Mouse (Mus musculus) heart, postnatal 10 days (tissue): ENCODE data around the gene Cdh13. TPM values are rescaled to one million over a fixed set of nuclear protein-coding genes. Genes with fewer than 3 reads are reported as not detected.
"Not testable (repeated sequence)": the region's sequence is repeated elsewhere in the genome, so short reads cannot be mapped to it uniquely, and the experiment has no call there.

Experiments used
- DNase-seq, 2 experiments: peaks; one replicate each; pipeline ENCODE4 v3.0.0; 2021
- intact Hi-C: fragments of 180-260 bp; cut with DNase I; formaldehyde crosslinking; loops from one replicate; pipeline ENCODE4 v1.15.1; 2025
- total RNA-seq, 2 experiments: library from RNA; stranded (reverse); gene quantifications; 2 replicates each; pipeline ENCODE4 v1.2.3; 2021

Cdh13 gene
- total RNA-seq, 2 experiments from 2014 or later = 217 to 231 TPM

DNA sequence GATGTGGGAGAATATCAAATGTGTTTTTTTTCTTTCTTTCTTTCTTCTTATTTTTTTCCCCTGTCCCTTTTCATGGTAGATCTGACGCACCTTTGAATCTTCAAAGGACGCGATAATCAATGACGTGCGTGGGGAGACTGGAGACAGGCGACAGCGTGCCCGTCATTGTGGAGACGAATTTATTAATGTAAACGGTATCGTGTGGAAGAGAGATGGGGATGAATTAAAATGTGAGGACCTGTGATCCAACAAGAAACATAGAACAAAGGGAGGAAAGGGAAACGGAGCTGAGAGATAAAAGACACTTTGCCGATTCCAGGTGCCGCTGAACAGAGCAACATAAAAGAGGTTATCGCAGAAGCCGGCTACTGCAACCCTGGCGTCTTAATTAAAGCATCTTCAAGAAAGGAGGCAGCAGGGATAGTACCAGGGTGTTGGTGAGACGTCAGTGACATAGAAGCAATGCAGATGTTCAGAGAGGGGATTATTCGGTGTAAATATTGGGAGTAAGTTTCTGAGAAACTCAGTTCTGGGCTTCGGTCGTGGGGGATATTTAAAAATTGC lies 464.6 kb downstream of the Cdh13 start:
- intact Hi-C loops = no loop called here
- no peak for DNase-seq

DNA sequence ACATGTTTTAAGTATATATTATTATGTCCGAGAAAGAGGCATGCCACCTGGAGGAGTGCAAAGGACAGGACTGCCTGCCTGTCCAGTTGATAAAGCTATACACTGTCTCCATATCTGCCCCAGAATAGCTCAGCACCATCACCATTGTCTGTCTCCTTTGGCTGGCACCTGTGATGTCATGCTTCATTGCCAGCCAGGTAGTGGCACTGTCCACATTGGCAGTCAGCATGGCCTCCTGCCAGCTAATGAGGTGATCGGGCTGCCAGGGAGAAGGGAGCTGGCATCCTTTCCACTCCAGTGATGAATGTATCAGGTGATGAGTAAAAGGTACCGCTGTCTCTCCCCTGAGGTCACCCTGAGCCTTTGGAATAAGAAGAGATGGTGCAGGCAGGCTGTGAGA lies 465.7 kb downstream of the Cdh13 start:
- DNase-seq = peak in 1 of 2 experiments; percentile 6
- intact Hi-C loops = no loop called here

GRCm38 (mm10) chr8:118749786-118750185 lies 466.3 kb downstream of the Cdh13 start:
- DNase-seq = no peak
- intact Hi-C loops = no loop called here

- intact Hi-C loops = no loop called here
- DNase-seq = no peak
These were observed 470.2 kb downstream of the Cdh13 start for GRCm38 (mm10) chr8:118753710-118754109.

DNA sequence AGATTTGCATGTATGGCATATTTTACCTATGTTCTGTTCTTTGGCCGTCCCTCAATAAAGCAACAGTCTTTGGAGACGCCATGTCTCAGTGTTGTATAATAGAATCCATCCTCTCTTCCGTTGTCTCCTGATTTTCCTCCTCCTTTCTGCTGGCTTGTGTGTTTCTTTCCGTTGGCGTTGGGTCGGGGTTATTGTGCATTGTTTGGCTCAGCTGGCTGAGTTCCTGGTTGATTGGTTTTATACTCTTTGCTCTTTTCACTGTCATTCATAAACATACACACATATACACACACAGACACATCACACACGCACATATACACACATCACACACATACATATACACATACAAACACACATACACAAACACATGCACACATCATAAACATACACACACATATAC lies 470.6 kb downstream of the Cdh13 start:
- intact Hi-C loops = no loop called here

DNA sequence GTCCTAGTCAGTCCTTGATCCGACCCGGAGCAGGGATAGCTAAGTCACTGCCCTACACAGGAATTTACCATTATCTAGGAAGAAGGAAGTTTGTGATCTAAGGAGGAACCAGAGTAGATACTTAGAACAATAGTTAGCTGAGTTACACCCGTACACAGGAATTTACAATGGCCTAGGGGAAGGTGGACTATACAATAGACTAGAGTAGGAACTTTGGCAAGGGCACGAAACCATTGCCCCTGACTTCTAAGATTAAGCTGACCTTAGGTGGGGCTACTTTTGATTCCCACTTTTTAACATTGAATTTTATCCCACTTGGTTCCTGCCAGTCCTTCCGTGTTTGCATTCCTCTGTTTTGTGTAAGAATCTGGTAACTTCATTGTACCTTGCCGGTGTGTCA lies 494.0 kb downstream of the Cdh13 start:
- intact Hi-C loops, DNase-seq: not testable (repeated sequence)

More for the DNA sequence above, 470.6 kb downstream of the Cdh13 start:
- no peak for DNase-seq

- no peak for DNase-seq
- intact Hi-C loops = no loop called here
These were observed 494.8 kb downstream of the Cdh13 start for GRCm38 (mm10) chr8:118778374-118778773.

DNA sequence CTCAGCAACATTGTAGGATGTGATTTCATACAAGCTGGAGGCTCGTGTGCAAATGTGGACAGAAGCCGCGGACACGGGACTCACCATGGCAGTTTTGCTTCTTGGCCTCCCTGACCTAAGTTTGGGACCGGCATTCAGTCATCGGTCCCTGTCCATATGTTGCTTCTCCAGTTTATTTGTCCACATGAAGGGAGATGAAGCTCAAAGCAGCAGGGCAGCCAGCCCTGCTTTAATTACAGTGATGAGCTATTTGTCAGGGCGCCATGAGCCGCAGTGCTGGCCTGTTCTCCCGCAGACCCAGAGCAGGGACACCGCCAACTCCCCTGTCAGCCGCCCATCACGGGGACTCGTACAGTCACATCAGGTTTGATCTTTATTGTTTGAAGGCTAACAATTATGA lies 502.1 kb downstream of the Cdh13 start:
- intact Hi-C loops = no loop called here
- DNase-seq = no peak

DNA sequence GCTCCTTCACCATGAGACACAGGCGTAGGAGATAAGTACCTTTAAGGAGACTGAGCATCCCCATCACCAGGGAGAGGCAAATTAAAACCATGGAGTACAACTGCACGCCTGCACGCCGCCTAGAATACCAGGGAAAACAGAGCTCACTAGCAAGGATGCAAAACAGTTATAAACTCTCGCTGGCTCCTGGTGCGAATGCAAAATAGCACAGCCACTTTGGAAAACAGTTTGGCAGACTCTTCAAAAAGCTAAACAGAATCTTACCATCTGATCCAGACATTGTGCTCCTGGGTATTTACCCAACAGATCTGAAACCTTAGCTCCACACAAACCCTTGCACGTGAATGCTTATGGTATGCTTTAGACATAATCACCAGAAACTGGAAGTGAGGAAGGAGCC lies 506.1 kb downstream of the Cdh13 start:
- DNase-seq = no peak
- intact Hi-C loops = no loop called here

DNA sequence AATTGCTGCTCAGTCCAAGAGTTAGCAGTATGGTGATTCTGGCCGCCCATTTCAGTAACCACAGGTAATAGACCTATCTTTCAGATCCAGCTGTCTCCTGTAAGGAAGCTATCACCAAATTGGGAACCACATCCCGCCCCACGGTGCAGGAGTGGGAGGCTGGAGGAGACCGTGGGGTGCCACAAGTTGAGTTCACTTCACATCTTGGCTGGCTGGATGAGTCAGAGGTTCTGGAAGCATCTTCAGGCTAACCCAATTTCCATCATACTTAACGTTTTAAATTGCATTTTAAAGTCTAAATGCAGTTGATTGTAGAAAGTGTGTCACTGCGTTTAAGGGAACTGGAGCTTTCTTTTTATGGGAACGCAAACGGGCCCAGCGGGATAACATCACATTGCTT lies 511.4 kb downstream of the Cdh13 start:
- no peak for DNase-seq
- intact Hi-C loops = no loop called here

GRCm38 (mm10) chr8:118796491-118796890 lies 513.0 kb downstream of the Cdh13 start:
- intact Hi-C loops = no loop called here
- no peak for DNase-seq

DNA sequence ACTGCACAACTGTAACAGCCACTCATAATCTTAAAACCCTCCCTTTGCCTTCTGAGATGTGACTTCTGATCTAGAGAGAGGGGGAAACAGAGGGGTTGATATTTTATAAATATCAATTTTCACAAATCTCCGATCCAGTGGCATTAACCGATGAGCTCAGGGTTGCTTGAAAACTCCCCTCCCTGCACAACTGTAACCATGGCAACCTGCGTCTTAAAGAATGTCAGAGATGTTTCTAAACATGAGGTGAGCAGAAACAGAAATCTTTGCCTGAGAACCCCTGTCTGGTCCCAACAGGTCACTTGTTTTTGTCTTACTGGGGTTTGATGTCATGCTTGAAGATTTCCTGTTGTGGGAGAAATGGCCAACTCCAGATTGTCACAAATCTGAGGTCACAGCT lies 513.6 kb downstream of the Cdh13 start:
- intact Hi-C loops = no loop called here
- no peak for DNase-seq

DNA sequence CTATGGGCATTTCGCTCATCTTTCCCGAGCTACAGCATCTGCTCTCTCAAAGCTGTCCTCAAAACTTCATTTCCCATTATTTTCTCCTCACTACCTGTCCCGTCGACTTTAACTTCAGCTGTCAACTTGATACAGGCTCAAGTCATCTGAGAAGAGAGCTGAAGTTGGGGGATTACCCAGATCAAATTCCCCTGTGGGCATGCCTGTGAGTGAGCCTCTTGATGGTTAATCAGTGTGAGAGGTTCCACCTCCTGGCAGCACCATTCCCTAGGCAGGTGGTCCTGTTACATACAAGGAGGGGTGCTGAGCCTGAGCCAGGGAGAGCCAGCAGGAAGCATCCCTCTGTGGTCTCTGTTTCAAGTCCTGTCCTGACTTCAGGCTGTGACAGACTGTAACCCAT lies 519.6 kb downstream of the Cdh13 start:
- DNase-seq = no peak
- intact Hi-C loops = no loop called here

GRCm38 (mm10) chr8:118809660-118810059 lies 526.1 kb downstream of the Cdh13 start:
- intact Hi-C loops = no loop called here

DNA sequence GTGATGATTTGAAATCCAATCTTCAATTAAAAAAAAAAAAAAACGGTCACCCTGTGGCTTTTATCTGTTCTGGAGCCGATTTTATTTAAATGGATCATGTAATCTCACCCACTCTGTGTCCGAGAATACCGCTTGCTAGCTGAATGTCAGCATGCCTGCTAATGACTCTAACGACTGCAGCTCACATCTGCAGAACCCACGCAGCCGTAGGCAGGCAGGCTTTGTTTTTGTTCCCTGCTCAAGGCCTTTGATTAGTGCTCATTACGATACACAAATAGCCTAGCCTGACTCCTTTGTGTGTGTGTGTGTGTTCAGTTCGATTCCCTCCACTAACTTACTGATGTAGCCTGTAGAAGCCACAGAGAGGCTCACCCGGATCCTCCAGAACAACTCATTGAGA lies 531.5 kb downstream of the Cdh13 start:
- no peak for DNase-seq
- intact Hi-C loops = no loop called here

More at GRCm38 (mm10) chr8:118809660-118810059, 526.1 kb downstream of the Cdh13 start:
- DNase-seq = no peak

DNA sequence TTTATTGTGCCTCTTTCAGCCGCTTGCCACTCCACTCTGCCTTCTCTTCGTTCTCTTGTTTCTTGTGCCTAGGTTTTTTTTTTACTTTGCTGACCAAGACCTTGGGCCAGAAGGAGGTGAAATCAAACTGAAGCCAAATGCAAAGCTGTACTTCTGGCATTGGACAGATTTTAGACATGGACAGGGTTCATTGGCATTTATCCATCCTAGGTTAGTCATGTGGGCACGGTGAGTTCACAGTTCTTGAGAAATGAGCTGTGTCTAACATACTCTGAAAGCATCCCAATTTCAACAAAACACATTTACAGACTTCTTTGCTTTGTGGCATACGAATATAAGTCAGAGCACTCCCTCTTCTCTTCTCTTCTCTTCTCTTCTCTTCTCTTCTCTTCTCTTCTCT lies 543.2 kb downstream of the Cdh13 start:
- intact Hi-C loops = no loop called here
- no peak for DNase-seq

DNA sequence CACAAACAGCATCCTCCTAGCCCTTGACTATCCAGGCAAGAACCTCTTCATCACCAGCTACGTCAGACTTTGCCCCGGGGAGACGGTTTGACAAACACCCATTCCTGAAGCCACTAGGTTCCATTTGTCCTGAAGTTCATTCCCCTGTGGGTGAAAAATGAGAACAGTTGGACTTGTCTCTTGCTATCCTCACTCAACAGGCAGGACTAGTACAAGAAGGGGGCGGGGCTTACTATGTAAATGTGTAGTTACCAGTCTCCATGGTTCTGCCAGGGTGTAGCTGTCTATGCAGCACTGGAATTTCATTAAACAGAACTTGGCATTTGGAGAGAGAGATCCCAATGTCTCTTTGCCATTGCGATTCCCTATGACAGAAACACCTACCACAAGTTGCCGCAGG lies 544.2 kb downstream of the Cdh13 start:
- intact Hi-C loops = no loop called here
- no peak for DNase-seq

DNA sequence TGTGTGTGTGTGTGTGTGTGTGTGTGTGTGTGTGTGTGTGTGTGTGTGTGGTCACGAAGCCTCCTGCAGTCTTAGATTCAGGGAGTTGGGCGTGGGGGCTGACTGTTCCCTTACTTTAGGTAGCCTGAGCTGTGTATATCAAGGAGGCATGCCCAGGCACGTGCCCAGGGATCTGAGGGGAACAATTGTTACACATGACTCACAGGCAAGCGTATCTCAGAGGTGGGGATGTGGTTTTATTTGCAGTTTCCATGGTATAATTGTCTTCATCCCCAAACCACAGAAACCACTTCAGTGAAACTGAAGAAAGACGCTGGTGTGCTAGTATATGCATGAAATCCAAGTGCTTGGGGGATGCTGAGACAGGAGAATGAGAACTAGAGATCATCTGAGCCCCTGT lies 546.8 kb downstream of the Cdh13 start:
- intact Hi-C loops = no loop called here

GRCm38 (mm10) chr8:118831026-118831425 lies 547.5 kb downstream of the Cdh13 start:
- intact Hi-C loops = no loop called here
- no peak for DNase-seq

More for the DNA sequence above, 546.8 kb downstream of the Cdh13 start:
- DNase-seq = no peak

DNA sequence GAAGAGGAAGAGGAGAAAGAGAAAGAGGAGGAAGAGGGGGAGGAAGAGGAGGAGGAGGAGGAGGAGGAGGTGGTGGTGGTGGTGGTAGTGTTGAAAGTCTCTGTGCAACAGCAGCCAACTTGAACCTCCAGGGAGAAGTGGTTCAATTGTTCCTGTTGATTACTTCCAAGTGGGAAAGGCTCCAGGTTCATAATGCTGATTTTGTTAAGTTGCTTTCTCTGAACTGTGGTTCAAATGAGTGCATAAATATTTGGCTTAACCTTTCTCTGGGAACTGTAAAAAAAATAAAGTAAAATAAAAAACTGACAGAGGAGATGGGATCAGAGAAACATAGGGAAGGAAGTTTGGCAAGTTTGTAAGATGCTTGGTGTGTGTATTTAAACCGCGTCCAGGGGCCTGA lies 555.3 kb downstream of the Cdh13 start:
- DNase-seq = no peak
- intact Hi-C loops = no loop called here

DNA sequence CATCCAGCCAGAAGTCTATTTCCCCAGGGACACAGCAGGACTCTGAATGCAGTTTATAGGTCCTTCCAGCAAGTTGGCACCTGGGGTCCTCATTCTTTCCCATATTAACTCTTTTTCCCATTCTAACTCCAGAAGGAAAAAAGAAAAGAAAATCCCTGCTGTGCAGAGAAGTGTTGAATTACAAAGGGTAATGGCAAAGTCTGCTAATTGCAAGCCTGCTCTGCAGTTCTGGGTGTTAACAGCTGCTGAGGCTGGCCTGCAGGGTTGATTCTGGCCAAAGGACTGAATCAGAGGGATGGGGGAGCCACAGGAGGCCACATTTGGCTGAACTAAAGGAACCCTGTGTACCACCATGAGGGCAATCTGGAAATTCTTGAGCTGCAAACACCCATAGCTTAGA lies 562.2 kb downstream of the Cdh13 start:
- no peak for DNase-seq
- intact Hi-C loops = no loop called here

DNA sequence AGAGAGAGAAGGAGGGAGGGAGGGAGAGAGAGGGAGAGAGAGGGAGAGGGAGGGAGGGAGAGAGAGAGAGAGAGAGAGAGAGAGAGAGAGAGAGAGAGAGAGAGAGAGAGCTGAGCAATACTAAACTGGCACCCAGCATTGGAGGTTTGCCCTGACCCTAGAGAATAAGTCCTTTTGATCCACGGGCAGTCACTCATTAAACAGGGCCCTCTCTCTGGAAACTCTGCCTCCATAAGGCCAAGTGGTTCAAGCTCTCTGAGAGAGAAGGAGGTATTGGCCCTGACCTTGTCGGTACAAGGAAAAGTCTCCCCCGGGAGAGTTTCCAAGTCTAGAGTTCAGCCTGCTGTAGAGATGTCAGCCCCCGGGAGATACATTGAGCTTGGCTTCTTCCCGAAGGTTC lies 564.5 kb downstream of the Cdh13 start:
- DNase-seq = no peak
- intact Hi-C loops = no loop called here

DNA sequence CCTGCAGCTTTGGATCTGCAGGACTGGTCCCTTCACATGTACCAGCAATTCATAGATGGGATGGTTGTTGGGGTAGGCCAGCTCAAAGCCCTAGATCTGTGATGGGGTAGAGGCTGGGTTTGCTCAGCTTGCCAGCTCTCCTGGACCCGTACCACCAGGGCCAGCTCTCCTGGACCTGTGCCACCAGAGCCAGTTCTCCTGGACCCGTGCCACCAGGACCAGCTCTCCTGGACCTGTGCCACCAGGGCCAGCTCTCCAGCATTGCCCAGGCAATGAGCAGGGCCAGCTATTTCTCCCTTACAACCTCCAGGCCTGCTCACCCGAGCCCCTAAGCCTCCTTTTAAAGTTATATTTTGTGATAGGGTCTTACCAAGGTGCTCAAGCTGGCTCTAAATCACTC lies 566.0 kb downstream of the Cdh13 start:
- DNase-seq = peak; percentile 29 to 48
- intact Hi-C loops = no loop called here
